Mouse (Mus musculus): ENCODE results near the gene Sgms1.
"Not testable (repeated sequence)": the region's sequence is repeated elsewhere in the genome, so short reads cannot be mapped to it uniquely, and the experiment has no call there.

Sgms1 gene

DNA sequence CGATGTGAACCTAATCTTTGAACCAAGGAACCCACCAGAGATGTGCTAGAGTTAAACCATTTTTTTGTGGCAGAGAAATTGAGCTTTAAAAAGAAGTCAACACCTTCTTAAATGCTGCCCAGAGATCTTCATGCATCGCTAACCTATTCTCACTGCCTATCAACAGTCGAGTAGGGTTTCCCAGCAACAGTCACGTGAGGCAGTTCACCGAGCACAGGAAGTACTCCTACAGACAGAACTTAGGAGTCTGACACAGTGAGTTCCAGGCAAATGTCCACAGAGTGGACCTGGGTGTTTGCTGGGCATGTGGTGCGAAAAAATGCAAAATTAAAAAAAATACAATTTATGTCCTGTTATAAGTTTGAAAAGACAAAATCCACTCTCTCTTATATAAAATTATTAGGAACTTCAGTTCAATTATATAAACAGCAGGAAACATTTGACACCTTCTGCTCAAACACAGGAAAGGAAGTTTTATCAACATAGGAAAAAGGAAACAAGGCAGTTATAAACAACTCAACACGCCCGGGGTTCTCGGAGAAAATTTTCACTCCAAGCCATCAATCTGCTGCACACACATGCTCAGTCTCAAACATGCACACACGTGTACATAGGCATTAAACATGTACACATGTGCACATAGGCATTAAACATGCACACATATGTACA is 64.3 kb downstream of the Sgms1 start:
- no peak for DNase-seq (ENCODE audit: low spot score)

DNA sequence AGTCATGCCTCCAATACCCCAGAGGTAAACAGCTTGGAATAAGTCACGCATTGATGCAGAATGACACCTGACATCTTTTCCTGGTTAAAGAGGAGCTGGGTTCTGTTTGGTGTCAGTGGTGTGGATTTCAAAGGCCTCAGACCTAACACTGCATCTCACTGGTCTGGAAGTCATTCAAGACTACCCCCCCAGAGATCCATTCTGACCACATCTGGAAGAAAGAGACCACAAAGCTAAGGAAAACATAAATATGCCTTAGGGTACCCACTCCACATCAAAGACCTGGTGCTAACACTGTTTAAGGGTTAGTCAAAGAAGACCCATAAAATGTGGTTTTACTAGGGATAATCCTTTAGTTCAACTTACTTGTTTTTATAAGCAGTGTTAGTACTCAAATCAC is 65.0 kb downstream of the Sgms1 start:
- DNase-seq (ENCODE audit: low spot score): no peak

DNA sequence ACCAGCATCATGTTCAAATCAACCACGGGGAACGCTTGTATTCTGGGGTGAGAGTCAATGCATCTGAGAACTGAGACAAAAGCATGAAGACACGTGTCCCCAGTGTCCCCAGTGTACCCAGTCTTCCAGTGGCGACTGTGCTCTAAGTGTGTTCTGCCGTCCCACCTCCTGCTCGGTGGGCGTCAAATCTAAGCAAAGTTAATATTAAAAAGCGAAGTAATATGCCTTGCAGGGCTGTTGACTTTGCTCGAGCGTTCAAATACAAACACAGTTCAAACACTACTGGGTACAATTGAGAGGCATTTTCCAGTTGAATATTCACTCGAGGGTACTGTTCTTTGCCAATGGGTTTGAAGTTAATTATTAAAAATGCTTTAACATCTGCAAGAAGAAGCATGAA is 66.4 kb downstream of the Sgms1 start:
- DNase-seq (ENCODE audit: low spot score): no peak

DNA sequence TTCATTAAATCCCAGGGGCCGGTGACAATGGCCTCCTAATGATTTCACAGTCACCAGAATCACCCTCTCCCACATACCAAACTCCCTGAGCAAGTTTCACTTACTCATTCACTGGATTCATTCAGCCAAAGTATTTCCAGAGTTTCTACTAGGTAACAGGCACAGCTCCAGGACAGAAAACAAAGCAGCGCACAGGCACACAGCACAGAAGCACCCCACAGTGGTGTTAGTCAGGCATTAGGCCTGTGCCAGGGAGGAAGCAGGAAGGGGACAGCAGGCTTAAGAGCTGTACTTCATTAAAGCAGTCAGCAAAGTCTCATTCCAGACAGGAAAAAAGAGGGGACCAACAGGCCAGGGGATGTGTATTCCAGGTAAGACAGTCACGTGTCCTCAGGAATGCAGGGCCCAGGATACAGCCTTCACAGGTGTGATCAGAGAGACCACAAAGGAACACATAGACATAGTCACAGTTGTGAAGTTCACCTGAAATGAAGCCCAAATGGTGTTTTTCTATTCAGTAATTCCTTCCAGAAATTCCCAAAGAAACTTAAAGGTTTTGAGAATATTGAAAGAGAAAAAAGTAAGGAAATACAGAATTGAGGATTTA is 67.0 kb downstream of the Sgms1 start:
- no peak for DNase-seq (ENCODE audit: low spot score)

DNA sequence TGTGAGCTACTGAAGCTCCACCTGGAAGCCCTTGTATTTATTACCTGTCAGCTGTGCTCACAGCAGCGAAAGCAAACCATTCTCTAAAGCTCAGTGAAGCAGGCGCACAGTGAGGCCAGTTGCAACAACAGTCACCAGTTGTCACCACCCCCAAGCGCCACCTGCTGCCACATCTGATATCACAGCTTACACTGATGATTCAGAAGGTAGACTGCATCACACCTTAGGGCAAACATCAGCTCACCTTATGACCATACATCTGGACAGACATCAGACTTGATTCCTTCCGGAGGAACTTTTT is 69.2 kb downstream of the Sgms1 start:
- peak; percentile 62 for DNase-seq (ENCODE audit: low spot score)

DNA sequence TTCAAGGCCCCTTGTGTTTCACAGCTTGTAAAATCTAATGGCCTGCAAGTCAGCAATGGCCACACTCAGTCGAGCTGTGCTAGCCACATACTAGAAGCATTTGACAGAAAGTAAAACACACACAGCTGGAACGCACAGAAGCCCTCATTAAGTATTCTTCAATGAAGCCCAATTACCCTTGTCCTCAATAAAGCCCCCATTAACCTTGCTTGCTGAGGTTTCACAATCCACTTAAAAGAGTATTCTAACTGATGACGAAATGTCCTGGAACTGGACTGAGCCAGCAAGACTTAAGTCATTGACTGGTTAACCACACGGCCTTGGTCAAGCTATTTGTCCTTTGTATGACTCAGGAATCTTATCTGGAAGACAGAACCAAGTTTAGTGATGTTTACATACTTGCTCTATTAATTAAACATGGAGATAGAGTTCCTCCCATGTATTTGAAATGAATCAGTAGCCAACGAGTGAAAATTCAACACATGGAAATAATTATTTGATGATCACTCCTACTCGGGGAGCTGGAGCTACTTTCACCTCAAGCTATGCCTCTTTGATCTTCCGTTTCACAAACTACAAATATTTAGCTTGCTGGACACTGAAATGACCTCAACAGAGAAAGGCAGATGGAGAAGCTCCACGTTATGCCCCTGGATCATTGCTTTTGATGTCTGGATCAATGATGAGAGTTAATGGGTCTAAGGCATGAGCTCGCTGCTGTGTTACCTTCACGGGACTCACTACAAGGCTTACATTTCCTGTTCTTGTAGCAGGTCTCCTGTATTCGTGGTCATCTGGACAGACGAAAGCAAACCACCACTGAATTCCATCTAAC is 69.8 kb downstream of the Sgms1 start:
- no peak for DNase-seq (ENCODE audit: low spot score)

DNA sequence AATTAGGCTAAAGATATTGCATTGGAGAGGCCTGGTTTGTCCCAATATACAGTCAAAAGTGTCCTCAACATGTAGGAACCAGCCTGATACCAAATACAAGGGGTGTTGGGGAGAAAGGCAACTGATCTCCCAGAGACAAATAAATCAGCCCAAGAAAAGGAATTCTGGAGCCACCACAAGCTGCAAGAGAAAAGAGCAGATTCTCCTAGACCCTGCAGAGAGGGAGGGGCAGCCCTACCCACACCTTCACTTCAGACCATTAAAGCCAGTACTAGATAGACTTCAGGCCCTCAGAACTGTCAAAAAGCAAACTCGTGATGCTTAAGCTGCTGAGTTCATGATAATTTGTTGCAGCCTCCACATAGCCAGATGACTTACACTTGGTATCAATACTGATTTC is 70.5 kb downstream of the Sgms1 start:
- DNase-seq (ENCODE audit: low spot score): no peak

DNA sequence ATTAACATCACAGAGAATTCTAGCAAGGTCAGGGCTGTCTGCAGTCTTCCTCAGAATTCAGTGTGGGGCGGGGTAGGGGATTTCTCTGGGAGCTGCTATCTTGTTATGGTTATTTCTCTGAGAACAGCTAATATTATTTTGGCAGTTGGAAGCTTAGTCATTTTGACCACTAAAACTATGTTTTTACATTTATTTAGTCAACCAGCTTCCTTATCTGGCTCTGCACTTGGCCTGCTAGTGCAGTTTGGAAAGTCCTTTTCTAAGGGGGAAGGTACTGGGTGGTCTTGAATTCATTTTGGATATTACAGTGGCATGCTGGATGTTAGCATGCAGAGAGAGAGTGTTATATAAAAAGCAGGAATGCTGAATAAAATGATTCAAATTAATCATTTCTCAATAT is 72.2 kb downstream of the Sgms1 start:
- not testable (repeated sequence) for DNase-seq (ENCODE audit: low spot score)

DNA sequence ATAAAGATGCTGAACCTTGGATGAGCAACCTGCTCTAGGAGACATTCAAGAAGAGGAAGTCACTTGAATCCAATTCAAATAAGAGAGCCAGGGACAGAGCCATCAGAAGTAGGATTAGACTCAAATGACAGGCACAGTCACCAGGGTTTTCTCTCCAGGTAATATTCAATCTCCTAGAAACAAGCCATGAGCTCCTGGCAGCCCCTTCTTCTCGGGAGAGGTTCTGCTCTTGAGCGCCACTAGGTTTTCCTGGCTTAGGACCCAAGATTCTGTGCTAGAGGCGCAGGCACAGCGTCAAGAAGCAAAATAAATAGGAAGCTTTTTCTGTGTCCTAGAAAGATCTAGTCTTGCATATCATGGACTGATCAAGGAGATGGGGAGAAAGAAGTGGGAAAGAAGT is 76.2 kb downstream of the Sgms1 start:
- DNase-seq (ENCODE audit: low spot score): no peak

DNA sequence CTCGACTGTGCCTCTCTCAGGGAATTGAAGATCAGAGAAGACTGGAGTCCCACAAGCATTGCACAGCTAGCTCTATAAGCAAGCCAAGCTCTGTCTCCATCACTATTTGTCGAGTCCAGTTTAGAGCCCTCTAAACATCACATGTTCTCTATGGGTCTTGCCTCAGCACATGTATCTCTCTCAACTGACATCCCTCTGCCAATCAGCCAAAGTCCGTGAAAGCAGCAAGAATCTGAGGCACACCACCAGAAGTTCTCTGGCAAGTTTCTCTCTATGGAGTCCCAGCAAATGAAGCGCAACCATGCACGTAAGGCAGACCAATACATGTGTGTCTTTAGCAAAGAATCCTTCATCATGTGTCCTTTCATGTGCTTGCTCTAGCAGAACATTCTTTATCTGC is 77.8 kb downstream of the Sgms1 start:
- DNase-seq (ENCODE audit: low spot score): no peak

DNA sequence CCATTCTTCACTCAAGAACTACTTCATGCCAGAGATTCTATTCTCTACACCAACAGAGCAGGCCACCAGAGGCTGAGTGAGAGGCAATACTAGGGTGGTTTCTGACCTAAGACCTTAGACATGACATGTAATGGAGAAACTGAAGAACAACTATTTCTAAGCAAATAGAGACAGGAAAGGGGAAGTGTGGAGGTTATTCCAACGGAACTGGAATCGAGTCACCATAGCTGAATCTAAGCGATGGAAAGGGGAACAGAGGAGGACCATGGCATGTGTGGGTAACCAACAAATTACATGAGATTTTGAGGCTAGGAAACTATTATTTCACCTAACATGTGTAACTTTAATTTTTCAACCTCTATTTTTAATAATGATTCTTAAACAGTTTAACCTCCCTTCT is 78.5 kb downstream of the Sgms1 start:
- no peak for DNase-seq (ENCODE audit: low spot score)

DNA sequence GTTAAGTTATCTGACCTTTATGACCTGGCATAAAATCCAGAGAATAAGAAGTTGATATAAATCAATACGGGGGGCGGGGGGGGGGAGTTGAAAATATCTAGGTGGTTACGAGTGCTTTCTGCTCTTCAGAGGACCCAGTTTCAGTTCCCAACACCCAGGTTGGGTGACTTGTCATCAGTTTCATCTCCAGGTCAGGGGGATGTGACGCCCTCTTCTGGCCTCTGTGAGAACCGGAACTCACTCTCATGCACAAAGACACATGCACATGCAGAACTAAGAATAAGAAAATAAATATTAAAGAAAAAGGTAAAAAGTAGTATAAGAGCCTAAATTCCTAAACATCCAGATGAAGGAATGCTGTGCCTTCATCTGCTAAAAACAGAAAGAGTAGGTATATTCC is 79.0 kb downstream of the Sgms1 start:
- no peak for DNase-seq (ENCODE audit: low spot score)

DNA sequence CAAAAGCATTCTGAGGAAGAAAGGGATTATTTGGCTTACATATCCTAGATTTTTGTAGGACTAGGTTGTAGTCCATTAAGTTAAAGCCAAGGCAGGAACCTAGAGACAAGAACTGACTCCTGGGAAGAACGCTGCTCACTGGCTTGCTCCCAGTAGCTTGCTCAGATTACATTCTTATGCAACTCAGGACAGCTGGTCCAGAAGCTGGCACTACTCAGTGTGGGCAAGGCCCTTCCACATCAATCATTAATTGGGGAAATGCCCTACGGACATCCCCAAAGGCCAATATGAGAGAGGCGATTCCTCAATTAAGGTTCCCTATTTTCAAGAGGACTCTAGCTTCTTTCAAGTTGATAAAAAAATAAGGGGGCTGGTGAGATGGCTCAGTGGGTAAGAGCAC is 80.2 kb downstream of the Sgms1 start:
- no peak for DNase-seq (ENCODE audit: low spot score)

DNA sequence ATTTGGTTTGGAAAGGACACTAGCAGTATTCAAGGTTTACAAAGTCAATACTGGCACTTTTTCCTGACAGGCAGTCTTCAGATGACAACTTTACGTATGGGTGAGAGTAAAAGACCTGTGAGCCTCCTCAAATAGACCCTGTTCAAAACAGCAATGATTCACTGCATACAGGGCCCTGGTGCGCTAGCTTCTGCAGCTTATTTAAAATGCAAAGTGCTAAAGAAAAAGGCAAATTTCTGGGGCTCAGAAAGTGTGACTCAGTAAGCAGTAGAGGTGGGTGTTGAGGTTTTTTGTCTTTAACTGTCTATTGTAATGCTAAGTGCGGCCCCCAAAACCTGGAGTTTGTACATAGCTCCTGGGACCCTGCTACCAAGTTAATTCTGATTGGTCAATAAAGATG is 81.2 kb downstream of the Sgms1 start:
- no peak for DNase-seq (ENCODE audit: low spot score)

DNA sequence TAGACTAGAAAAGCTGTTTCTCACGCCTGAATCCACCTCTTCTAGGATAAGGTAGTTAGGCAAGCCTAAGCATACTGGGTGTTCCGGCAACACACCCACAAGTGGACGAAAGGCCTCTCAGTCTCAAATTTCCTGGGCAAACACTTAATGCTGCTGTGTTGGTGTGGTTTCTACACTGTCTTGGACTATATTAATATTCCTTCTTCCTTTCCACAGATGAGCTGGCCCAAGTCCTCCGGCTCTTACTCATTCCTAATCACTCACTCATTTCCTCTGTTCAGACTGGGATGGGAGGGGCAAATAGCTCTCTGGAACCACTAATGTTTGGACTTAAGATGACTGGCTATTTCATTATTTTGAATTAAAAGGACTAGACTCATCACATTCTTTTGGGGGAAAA is 84.6 kb downstream of the Sgms1 start:
- no peak for DNase-seq (ENCODE audit: low spot score)

DNA sequence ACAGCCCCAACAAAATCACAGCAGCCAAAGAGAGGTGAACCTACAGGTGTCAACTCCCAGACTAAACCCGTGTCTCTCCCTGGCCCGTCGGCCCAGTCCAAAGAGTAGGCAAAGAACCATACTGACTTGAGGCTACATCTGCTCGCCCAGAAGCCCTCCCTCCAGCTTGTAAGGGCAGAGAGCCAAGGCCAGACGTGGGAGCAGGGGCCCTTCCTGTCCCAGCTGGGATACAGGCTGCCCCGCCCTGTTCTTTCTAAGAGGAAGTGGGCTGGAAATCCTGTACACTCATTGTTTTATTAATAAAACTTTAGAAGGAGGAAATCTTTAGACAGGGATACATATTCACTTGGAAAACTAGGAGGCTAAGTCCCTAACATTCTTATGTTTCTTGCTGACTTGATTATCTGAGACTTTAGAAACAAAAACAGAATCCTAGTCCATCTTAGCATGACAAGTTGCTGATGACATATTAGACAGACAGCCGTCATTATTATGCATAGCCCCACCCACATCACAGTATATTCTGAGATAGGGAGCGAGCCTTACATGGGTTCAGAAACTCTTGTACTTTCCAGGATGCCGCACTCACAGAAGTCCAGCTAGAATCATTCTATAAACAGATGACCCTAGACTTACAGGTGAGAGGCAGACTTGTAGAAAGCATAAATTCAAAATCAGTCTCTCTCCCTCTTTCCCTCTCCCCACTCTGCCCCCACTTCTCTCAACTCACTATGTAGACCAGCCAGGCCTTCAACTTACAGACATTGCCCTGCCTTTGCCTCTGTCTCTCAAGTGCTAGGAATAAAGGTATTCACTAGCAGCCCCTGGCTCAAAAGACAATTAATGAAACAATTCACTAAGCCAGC is 85.3 kb downstream of the Sgms1 start:
- DNase-seq (ENCODE audit: low spot score): no peak

DNA sequence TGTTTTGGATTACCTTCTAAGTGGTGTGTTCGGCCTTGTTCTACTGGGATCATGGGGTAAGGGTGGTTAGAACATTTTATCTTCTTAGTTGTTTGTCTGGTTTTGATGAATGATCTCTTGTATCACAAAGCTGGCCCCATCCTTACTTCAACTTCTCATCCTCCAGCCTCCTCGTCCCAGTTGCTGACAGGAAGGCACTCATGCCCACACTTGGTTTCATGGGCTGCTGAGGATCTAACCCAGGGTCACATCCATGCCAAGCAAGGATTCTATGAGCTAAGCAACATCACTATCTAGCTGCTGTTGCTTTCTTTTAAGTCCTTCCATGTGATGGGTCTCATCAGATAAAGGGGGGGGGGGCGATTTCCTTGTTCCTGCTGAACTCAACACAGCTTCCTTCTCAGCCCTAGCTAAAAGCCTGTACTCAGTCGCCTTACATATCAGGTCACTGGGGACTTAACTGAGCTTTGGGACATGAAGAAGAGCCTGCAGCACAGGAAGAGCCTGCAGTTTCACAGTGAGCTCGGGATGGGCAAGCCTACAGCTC is 86.6 kb downstream of the Sgms1 start:
- DNase-seq (ENCODE audit: low spot score): no peak

DNA sequence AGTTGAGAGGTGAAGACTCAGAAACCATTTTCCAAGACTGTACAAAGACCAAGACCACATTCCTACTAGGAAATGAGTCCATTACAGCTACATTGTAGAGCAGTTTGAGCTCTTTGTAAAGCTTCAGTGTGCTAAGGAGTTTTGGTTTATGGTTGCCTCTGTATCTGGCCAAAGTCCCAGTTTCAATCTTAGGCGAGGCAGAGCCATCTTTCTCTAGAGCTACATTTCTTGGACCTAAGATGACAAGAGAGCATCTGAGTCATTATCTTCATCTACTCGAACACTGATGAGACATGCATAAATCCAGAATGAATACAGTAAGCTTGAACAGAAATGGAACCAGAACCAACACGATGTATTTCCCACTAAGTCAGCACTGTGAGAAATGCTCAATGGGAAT is 87.9 kb downstream of the Sgms1 start:
- DNase-seq (ENCODE audit: low spot score): no peak

DNA sequence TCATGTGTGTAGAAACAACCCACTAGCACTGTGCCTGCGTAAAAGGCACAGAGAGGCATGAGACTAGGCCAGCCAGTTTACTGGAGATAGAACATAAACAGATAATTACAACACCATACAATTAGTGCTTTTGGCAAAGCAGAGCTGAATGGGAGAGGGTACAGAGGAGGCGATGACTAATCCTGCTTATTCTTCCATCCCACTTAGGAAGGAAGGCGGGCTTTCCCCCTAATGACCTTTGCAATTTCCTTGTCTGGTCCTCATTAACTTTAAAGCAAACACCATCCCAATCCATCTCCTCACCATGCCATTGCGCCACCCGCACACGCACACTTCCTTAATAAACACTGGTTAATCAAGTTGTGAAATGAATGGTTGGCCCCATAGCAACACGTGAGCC is 91.3 kb downstream of the Sgms1 start:
- no peak for DNase-seq (ENCODE audit: low spot score)

DNA sequence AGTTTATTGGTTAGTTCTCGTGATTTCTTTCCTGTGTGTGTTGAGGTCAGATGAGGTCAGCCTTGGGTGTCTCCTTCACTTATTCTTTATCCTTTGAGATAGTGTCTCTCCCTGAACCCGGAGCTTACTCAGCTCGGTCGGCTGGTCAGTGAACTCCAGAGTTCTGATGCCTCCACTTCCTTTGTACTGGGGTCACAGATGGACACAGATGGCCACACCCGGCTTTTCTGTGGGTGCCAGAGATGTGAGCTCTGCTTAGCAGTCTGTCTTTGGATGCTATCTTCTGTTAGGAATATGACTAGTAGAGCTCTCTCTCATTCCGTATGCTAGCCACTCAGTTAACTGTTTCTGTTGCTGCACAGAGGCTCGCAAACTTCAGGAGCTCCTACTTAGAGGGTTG is 92.7 kb downstream of the Sgms1 start:
- no peak for DNase-seq (ENCODE audit: low spot score)

DNA sequence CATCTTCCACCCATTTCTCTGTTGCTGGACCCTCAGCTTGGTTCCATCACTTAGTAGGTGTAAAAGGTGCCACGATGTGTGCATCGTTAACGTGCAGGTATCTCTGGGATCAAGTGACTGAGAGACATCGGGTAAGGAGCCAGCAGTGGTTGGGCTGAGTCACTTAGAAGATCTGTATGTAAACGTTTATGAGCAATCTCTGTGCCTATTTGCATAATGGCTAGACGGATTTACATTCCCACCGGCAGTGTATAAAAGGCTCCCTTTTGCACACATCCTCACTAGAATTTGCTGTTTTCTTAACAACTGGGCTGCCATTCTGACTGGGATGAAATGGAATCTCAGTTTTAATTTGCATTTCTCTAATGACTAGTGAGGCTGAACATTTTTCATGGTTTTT is 93.9 kb downstream of the Sgms1 start:
- DNase-seq (ENCODE audit: low spot score): no peak
